ENCODE assay signal across 10 mouse cellular contexts in the genomic region with DNA sequence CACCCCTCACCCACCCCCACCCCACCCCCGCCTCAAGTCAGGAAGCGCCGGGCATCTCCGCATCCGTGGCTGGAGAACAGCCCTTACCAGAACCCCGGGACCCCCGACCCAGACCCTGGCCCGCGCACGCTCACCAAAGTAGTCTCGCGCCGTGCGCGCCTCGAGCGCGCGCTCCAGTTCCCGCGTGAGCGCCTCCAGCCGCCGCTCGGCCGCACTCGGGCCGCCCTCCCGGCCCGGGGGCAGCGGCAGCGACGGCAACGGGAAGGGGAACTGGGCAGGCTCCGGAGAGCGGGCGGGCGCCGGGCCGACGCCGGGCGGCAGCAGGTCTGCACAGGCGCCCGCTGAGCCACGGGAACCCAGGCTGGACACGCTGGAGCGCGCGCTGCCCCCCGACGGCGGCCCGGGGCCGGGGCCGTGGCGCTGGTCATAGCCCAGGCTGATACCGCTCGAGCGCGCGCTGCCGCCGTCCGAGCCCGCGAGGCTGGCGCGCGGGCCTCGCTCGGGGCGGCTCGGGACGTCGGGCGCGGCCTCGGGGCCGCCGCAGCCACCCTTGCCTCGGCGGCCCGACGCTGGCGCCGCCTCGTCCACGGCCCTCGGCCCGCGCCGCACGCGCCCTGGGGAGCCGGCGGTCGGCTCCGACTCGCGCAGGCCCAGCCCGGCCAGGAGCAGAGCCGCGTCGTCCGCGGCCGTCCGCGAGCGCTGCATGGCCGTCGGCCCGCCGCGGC. TPM values are rescaled to one million over a fixed set of nuclear protein-coding genes. Genes with fewer than 3 reads are reported as not detected.
A peak's percentile ranks its signal among the peaks of the same experiment; 100 is the strongest.
DNase-seq lines count a peak whose midpoint lies in the region; ATAC-seq lines count a peak whose summit lies in the region.
"Had no signal": no experiment of that assay in that cellular context is flagged by ENCODE, and none has a peak within 500 bp of the region (broad histone marks: within the 10 kb centered on the region; RNA-seq: fewer than 3 reads in every experiment).

No protein-coding gene starts in this region.

- intact Hi-C loops in gastrocnemius, postnatal 14 days (cut with DNase I; ENCODE audit: low total_unique reads): no loop called here

- no peaks in the 10 kb centered on the region for H3K27me3 ChIP-seq in stomach, embryonic 16.5 days (ENCODE audit: control insufficient read depth, insufficient read depth, low read length)

- peak overlapping the region; percentile 80 for H3K4me3 ChIP-seq in stomach, embryonic 16.5 days (replicated peaks; ENCODE audit: low read length)

- peak overlapping the region; percentile 68 for H3K4me2 ChIP-seq in stomach, embryonic 16.5 days (ENCODE audit: low read depth, low read length)

- peak; percentile 71 for ATAC-seq in stomach, embryonic 16.5 days (ENCODE audit: insufficient read depth, low FRiP score)

- H3K9me3 ChIP-seq in stomach, embryonic 16.5 days (replicated peaks; ENCODE audit: control insufficient read depth, low read length): no peaks in the 10 kb centered on the region

- 0 out of 2 replicates have a peak, but pooled peaks cover under 1% of the 10 kb centered on the region for H3K36me3 ChIP-seq in stomach, embryonic 16.5 days (ENCODE audit: control insufficient read depth, insufficient read depth, low read length)
- H3K36me3 ChIP-seq: G1E had no signal

- peak overlapping the region; percentile 95 for H3K9ac ChIP-seq in stomach, embryonic 16.5 days (ENCODE audit: low read length)

- 2% methylated on average over 99 of the region's 116 CpGs for WGBS in stomach, embryonic 16.5 days

- peak; percentile 35 for DNase-seq in gastrocnemius, postnatal 14 days
- DNase-seq in gastrocnemius, adult 8-10 months (ENCODE audit: low spot score in 2 of 2): no peak
- DNase-seq in adrenal gland, postnatal 10 days: peak; percentile 52
- peak; percentile 20 for DNase-seq in gastrocnemius, postnatal 25 days
- DNase-seq in kidney, adult 18-20 months: peak; percentile 40
- DNase-seq in lung, postnatal 10 days: peak; percentile 40
- DNase-seq in spleen, postnatal 10 days (ENCODE audit: low spot score in 2 of 2): no peak

- peak overlapping the region; percentile 79 for H3K27ac ChIP-seq in stomach, embryonic 16.5 days (ENCODE audit: low read length)

- peaks cover 18% of the 10 kb centered on the region for H3K4me1 ChIP-seq in stomach, embryonic 16.5 days (ENCODE audit: control insufficient read depth, insufficient read depth, low read length)

RNA-seq across cellular contexts. Expression of a gene that starts 0.6 kb away (rescaled TPM):
- total RNA-seq in gastrocnemius, postnatal 14 days (2021): 1 to 10 TPM; 7.0 to 7.3 TPM
- 1 to 10 TPM; 2.4 to 4.5 (median 2.4) TPM for total RNA-seq in gastrocnemius, adult 8-10 months (2022)
- total RNA-seq in adrenal gland, postnatal 10 days (2021): 10 to 100 TPM; 25.3 to 30.2 TPM
- 1 to 10 TPM; 4.8 to 7.0 TPM for total RNA-seq in gastrocnemius, postnatal 25 days (2021)
- 4.2 and 4.3 TPM in 2 replicates for polyA plus RNA-seq in stomach, embryonic 16.5 days (2015; fragmentation: Nextera tagmentation; extraction: Ambion mirVana)
- total RNA-seq: G1E had no signal
- polyA plus RNA-seq: G1E had no signal

RNA-seq across cellular contexts. Expression of a gene that starts 36.9 kb away (rescaled TPM):
- total RNA-seq in gastrocnemius, postnatal 14 days (2021): 10 to 100 TPM; 36.4 to 44.3 TPM
- total RNA-seq in gastrocnemius, adult 8-10 months (2022): 10 to 100 TPM; 33.2 to 42.5 (median 37.5) TPM
- total RNA-seq in adrenal gland, postnatal 10 days (2021): 10 to 100 TPM; 77.6 to 77.7 TPM
- 10 to 100 TPM; 32.4 to 36.7 TPM for total RNA-seq in gastrocnemius, postnatal 25 days (2021)
- 161 and 165 TPM in 2 replicates for polyA plus RNA-seq in stomach, embryonic 16.5 days (2015; fragmentation: Nextera tagmentation; extraction: Ambion mirVana)

RNA-seq across cellular contexts. Expression of a gene that starts 37.3 kb away (rescaled TPM):
- total RNA-seq in gastrocnemius, postnatal 14 days (2021): not detected
- not detected for total RNA-seq in gastrocnemius, adult 8-10 months (2022)
- total RNA-seq in adrenal gland, postnatal 10 days (2021): not detected
- total RNA-seq in gastrocnemius, postnatal 25 days (2021): not detected
- not detected in 2 replicates for polyA plus RNA-seq in stomach, embryonic 16.5 days (2015; fragmentation: Nextera tagmentation; extraction: Ambion mirVana)
- total RNA-seq: G1E; left cerebral cortex, postnatal 10 days had no signal
- polyA plus RNA-seq: G1E had no signal

Comparison
In these comparisons a context has a peak if more than half of its experiments do, and no peak if none do; other contexts are left out.
1. DNase-seq: peak in gastrocnemius, postnatal 14 days (single experiment), adrenal gland, postnatal 10 days (single experiment), gastrocnemius, postnatal 25 days (single experiment), kidney, adult 18-20 months (single experiment) and lung, postnatal 10 days (single experiment); none in gastrocnemius, adult 8-10 months (0 of 2) and spleen, postnatal 10 days (0 of 2).